Mouse (Mus musculus) thymus, adult 2 months (tissue): ENCODE data around the gene Cog5. TPM values are rescaled to one million over a fixed set of nuclear protein-coding genes. Genes with fewer than 3 reads are reported as not detected.

ENCODE experiments used
- DNase-seq: peaks from one replicate; pipeline ENCODE4 v3.0.0; 2021
- H3K27ac ChIP-seq: fragments of 200-500 bp; 2 replicates; pipeline ENCODE4 v1.5.1; 2012; ENCODE audit warnings: low read length, control low read depth; ENCODE audit not compliant: control insufficient read depth, insufficient read depth
- H3K27me3 ChIP-seq: fragments of 200-500 bp; 2 replicates; pipeline ENCODE4 v1.6.1; 2012; ENCODE audit warnings: mild to moderate bottlenecking, low read length, moderate library complexity, mixed read lengths; ENCODE audit not compliant: control insufficient read depth, insufficient read depth
- H3K36me3 ChIP-seq: fragments of 200-500 bp; 2 replicates; pipeline ENCODE4 v1.6.1; 2012; ENCODE audit warnings: mild to moderate bottlenecking, low read length, moderate library complexity; ENCODE audit not compliant: control insufficient read depth, insufficient read depth
- H3K4me1 ChIP-seq: fragments of 200-500 bp; replicated peaks from 2 replicates; pipeline ENCODE4 v1.6.1; 2012; ENCODE audit warnings: low read length; ENCODE audit not compliant: control insufficient read depth, insufficient read depth
- H3K4me3 ChIP-seq: fragments of 200-500 bp; 2 replicates; pipeline ENCODE4 v1.5.1; 2012; ENCODE audit warnings: mild to moderate bottlenecking, low read length, control low read depth, moderate library complexity; ENCODE audit not compliant: control insufficient read depth, insufficient read depth
- CTCF ChIP-seq: fragments of 200-500 bp; IDR thresholded peaks from 2 replicates; pipeline ENCODE4 v1.5.1; 2012; ENCODE audit warnings: mild to moderate bottlenecking, control low read depth, low read length, moderate library complexity, borderline replicate concordance; ENCODE audit not compliant: control insufficient read depth, poor library complexity, insufficient read depth; ENCODE audit errors: extremely low read depth
- POLR2A ChIP-seq: fragments of 200-500 bp; IDR thresholded peaks from 2 replicates; pipeline ENCODE4 v1.6.1; 2012; ENCODE audit warnings: mild to moderate bottlenecking, low read length, control low read depth, moderate library complexity; ENCODE audit not compliant: control insufficient read depth, poor library complexity, insufficient read depth; ENCODE audit errors: extremely low read depth
- WGBS: fragments of 180-500 bp; shearing (Covaris S2); methylation state at CpG from one replicate; pipeline ENCODE4 v1.1.7; 2018; 5-methylcytosine and 5-hydroxymethylcytosine counted together
- polyA plus RNA-seq: library from polyadenylated mRNA; depleted of rRNA; stranded (reverse); fragments of >200 nt; gene quantifications from 2 replicates; pipeline ENCODE4 v1.2.3, GENCODE M21; 2012

Cog5 gene
- polyA plus RNA-seq, 1 experiment: 40.6 TPM

- TF ChIP-seq CTCF (no peak), POLR2A (no peak)
- peak; percentile 31 for DNase-seq
- WGBS: 2% methylated on average over 13 of the region's 13 CpGs
- Histone ChIP-seq H3K27ac (peak overlapping the region; percentile 5; the same call in 1 of the 2 replicates), H3K4me3 (peak overlapping the region; percentile 83), H3K27me3 (no peaks in the 10 kb centered on the region), H3K36me3 (no peaks in the 10 kb centered on the region), H3K4me1 (peaks cover 5% of the 10 kb centered on the region; the same call in 1 of the 2 replicates)
Measured at GRCm38 (mm10) chr12:31633970-31634342, 20.7 kb upstream of the Cog5 start.

GRCm38 (mm10) chr12:31634343-31635239, 20.1 kb upstream of the Cog5 start, which contains the start of gene Bcap29:
Bcap29 (minus strand) TSS chr12:31634658.
- H3K27me3 ChIP-seq: no peaks in the 10 kb centered on the region
- TF ChIP-seq CTCF (no peak), POLR2A (peak; percentile 53; the same call in 1 of the 2 replicates)
- DNase-seq: peak; percentile 78
- no peaks in the 10 kb centered on the region for H3K36me3 ChIP-seq
- H3K4me1 ChIP-seq: peaks cover 5% of the 10 kb centered on the region; the same call in 1 of the 2 replicates
- H3K27ac ChIP-seq: peak within 1 kb of the TSS; percentile 5; the same call in 1 of the 2 replicates
- peak within 1 kb of the TSS; percentile 83 for H3K4me3 ChIP-seq
- 2% methylated on average over 73 of the region's 73 CpGs for WGBS

- peaks cover 5% of the 10 kb centered on the region; the same call in 1 of the 2 replicates for H3K4me1 ChIP-seq
- H3K4me3 ChIP-seq: no peak overlapping the region
- no peaks in the 10 kb centered on the region for H3K36me3 ChIP-seq
- TF ChIP-seq CTCF: no peak
- no peak for TF ChIP-seq POLR2A
- DNase-seq: no peak
- H3K27me3 ChIP-seq: no peaks in the 10 kb centered on the region
- H3K27ac ChIP-seq: no peak overlapping the region
- 96% methylated on average over 3 of the region's 3 CpGs for WGBS
Measured at GRCm38 (mm10) chr12:31635240-31635607, 19.4 kb upstream of the Cog5 start.

- H3K27me3 ChIP-seq: no peaks in the 10 kb centered on the region
- no peak overlapping the region for H3K4me3 ChIP-seq
- no peak for DNase-seq
- peaks cover 2% of the 10 kb centered on the region for H3K4me1 ChIP-seq
- WGBS: 85% methylated on average over 5 of the region's 5 CpGs
- TF ChIP-seq CTCF (no peak), POLR2A (no peak)
- no peaks in the 10 kb centered on the region for H3K36me3 ChIP-seq
- no peak overlapping the region for H3K27ac ChIP-seq
Measured at GRCm38 (mm10) chr12:31653611-31654010, 1.1 kb upstream of the Cog5 start.

- no peaks in the 10 kb centered on the region for H3K27me3 ChIP-seq
- H3K4me3 ChIP-seq: peak overlapping the region; percentile 100
- H3K27ac ChIP-seq: no peak overlapping the region
- TF ChIP-seq POLR2A: no peak
- TF ChIP-seq CTCF: peak; percentile 23; the same call in 1 of the 2 replicates
- H3K4me1 ChIP-seq: peaks cover 2% of the 10 kb centered on the region
- no peaks in the 10 kb centered on the region for H3K36me3 ChIP-seq
- 1% methylated on average over 29 of the region's 29 CpGs for WGBS
- DNase-seq: no peak
Measured at GRCm38 (mm10) chr12:31654965-31655477, 352 bp downstream of the Cog5 start.

GRCm38 (mm10) chr12:31656841-31657240, 2.2 kb downstream of the Cog5 start:
- Histone ChIP-seq H3K27me3 (no peaks in the 10 kb centered on the region), H3K36me3 (no peaks in the 10 kb centered on the region), H3K4me3 (no peak overlapping the region), H3K27ac (no peak overlapping the region), H3K4me1 (peaks cover 2% of the 10 kb centered on the region)
- DNase-seq: no peak
- 77% methylated on average over 2 of the region's 2 CpGs for whole genome bisulfite sequencing
- TF ChIP-seq CTCF (no peak), POLR2A (no peak)

DNA sequence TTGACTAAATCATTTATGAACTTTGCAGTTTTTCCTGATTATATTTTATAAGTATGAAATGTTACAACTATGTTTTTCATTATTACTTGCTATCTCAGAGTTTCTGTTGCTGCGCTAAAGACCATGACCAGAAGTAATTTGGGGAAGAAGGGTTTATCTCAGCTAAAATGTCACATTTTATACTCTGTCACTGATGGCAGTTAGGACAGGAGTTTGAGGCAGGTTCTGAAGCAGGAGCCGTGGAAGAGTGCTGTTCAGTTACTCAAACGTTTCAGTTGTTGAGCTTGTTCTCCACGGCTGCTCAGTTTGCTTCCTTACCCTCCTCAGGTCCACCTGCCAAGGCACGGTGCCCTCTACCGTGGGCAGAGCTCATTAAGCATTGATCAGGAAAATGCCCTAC, 11.3 kb downstream of the Cog5 start:
- no peak overlapping the region for H3K27ac ChIP-seq
- H3K36me3 ChIP-seq: peaks cover 31% of the 10 kb centered on the region
- TF ChIP-seq POLR2A (no peak), CTCF (no peak)
- DNase-seq: no peak
- H3K27me3 ChIP-seq: no peaks in the 10 kb centered on the region
- H3K4me1 ChIP-seq: no peaks in the 10 kb centered on the region
- no peak overlapping the region for H3K4me3 ChIP-seq
- 93% methylated on average over 6 of the region's 6 CpGs for WGBS
